Mouse (Mus musculus): ENCODE data around the gene Olfr871.

Gene Olfr871

GRCm38 (mm10) chr9:20211907-20212306 lies at the start of gene Olfr871:
TSS of gene Olfr871 (plus strand) at chr9:20212207.

GRCm38 (mm10) chr9:20173957-20174356 lies 38.0 kb upstream of the Olfr871 start, which contains the start of gene Olfr870:
TSS of gene Olfr870 (minus strand) at chr9:20174057.
- 70% methylated on average over 2 of the region's 2 CpGs for WGBS

DNA sequence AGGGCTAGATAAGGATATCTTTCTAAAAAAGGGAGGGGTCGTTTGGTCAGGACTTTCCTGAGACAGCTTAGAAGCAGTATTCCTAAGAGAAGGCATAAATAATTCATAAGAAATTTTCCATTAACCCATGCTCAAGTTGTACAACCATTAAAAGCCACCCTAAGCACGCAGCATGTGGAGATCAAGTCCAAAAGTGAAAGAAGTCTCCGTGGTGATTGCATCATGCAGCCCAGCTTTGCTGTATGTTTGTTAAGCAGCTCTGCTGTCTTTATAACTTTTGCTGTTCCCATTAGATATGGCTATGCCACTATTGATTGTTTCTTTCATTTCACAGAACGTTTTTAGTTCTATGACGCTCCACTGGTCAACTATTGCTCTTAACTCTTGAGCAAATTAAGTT lies 32.5 kb upstream of the Olfr871 start:
- 65% methylated on average over 5 of the region's 5 CpGs for WGBS

- WGBS: 74% methylated on average over 1 of the region's 1 CpGs
These were observed 9.9 kb upstream of the Olfr871 start for GRCm38 (mm10) chr9:20202131-20202530.

DNA sequence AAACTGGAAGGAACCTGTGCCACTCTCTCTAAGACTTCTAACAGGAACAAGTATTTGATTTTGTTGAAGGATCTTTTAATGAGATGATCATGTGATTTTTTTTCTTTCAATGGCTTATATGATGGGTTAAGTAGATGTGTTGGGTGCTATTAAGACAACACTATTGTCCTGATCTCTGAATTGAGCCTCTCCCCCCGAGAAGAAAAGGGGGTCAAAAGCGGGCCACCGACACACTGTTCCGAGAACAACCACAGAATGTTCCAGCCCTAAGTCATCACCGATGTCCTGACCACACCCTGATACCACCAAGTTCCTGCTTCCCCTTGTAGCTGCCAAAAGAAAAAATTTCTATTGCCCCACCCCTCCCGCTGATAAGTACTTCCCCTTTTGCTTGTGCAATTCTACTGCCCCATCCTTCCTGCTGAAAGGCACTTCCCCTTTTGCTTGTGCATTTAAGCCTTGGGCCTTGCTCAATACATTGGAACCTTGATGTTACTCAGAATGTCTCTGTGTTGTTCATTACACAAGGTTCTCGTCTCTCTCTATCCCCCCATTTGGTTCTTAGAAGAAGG lies 8.5 kb upstream of the Olfr871 start:
- WGBS: 89% methylated on average over 7 of the region's 7 CpGs

DNA sequence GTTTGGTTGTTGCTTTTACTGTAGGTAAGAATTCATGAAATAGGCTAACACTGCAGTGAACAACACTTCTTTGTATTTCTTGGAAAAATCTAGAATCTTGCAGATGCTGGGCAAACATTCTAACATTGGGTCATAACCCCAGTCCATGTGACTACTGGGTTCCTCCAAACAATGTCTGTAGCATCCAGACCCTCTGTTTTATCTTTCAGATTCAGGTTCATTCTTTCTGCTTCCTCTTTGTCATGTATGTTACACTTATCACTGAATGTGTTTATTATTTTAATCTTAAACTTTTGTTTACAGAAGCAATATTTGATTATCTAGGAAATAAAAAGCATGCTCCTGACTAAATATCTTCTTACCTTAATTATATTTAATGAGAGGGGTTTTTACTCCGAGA lies 1.2 kb upstream of the Olfr871 start:
- 47% methylated on average over 1 of the region's 1 CpGs for WGBS

- 60% methylated on average over 2 of the region's 2 CpGs for WGBS
These were observed 530 bp upstream of the Olfr871 start for GRCm38 (mm10) chr9:20211477-20211876.

DNA sequence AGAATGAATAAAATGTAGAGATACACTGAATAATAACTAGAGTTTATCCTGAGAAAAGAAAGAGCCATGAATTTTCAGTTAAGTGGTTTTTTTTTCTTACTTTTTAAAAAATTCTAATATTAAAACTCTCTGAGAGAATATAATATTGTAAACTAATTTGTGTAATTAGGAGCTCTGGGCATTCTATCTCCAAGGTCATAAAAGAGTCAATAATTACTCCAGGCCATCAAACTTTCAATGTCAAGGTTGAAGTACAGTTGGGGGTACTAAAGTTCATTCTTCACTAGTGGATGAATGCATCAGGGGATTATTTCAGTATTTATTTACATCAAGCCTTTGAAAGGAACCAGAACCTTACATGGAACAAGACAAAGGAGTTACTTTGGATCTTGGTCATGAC lies 24.8 kb downstream of the Olfr871 start, which contains the start of gene Olfr872:
Gene Olfr872 (plus strand): TSS at position 301 of the 400 bp plus-strand sequence.

DNA sequence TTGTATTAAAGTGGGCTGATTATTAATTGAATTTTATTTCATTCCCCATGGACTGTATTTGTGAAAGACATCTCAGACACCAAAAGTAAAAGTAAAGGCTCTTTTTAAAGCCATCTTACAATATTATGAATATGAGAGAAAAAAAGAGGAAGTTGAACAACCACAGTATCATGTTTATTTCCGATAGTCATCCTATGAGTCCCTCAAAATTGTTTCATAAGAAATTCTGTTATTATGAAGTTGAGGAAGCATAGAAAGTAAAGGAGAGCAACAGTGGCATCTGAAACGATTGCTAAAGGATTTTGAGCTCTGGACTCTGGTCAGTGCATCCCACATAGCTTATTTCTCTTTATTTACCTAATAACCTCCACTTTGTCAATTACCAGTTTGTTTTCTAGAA lies 25.4 kb downstream of the Olfr871 start:
- WGBS: 63% methylated on average over 2 of the region's 2 CpGs

All from cerebral cortex, adult 2 months (tissue).